Mouse (Mus musculus) adrenal gland, postnatal 10 days (tissue): ENCODE data around the gene Fancl. TPM values are rescaled to one million over a fixed set of nuclear protein-coding genes. Genes with fewer than 3 reads are reported as not detected.

Experiments
- DNase-seq: peaks from one replicate; pipeline ENCODE4 v3.0.0; 2021; ENCODE audit warnings: mixed read lengths
- total RNA-seq, 2 experiments: library from RNA; stranded (reverse); gene quantifications; 2 replicates each; pipeline ENCODE4 v1.2.3; 2021

Fancl gene
- total RNA-seq, 2 experiments from 2014 or later: 12.2 to 17.6 TPM

GRCm38 (mm10) chr11:26489761-26490466 is 104.0 kb downstream of the Fancl start:
- peak; percentile 27 for DNase-seq

DNA sequence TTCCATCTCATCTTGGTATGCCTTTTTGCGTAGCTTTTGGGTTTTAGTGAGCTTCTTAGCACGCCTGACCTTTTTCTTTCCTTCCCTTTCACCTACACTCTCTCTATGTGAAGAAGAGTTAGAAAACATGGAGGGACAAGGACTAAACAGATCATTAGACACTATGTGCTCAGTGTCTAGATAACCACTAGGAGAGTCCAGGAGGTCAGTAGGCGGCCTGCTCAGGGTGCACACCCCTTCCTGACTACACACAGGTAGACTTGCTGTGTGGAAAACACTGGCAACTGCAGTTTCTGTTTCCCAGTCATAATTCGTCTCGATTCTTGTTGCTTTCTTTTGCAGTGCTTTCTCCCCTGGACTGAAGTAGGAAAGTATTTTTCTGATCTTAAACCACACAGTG is 110.0 kb downstream of the Fancl start:
- DNase-seq: no peak

GRCm38 (mm10) chr11:26513683-26514082 is 127.7 kb downstream of the Fancl start:
- DNase-seq: no peak

GRCm38 (mm10) chr11:26516086-26516485 is 130.2 kb downstream of the Fancl start:
- DNase-seq: no peak

DNA sequence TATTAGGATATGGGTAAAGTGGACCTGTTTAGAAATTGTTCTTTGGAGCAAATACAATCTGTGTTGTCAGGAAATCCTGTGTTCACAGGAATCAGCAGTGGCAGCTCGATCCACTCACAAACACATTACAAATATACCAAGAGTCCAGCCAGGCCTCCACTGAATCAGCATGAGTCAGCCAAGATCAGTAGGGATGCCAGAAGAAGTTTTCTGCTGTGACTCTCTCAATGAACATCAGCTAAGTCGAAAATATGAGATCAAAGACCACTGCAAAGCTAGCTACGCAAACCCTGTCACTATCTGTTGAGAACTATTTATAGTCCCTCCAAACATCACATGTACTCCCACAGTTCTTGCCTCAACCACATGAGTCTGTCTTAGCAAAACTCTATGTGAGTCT is 133.1 kb downstream of the Fancl start:
- DNase-seq: peak; percentile 3

Other genes starting within 250 kb of the Fancl start
- 1 to 10 TPM in 1 of 2 experiments, under 1 TPM in 1; 0.72 to 1.1 TPM for gene 5730522E02Rik, start 175.4 kb upstream of the Fancl start, total RNA-seq
- gene Gm6899, start 207.1 kb downstream of the Fancl start, total RNA-seq: not detected
- 10 to 100 TPM; 11.8 to 12.0 TPM for gene Vrk2, start 207.9 kb downstream of the Fancl start, total RNA-seq